Comparison of ENCODE assay signal across 17 mouse cellular contexts in genomic region chr15:88700759-88701158, GRCm38 (mm10). TPM values are rescaled to one million over a fixed set of nuclear protein-coding genes. Genes with fewer than 3 reads are reported as not detected.
DNase-seq lines count a peak whose midpoint lies in the region; ATAC-seq and TF ChIP-seq lines count a peak whose summit lies in the region.
"Had no signal": no experiment of that assay in that cellular context is flagged by ENCODE, and none has a peak within 500 bp of the region (broad histone marks: within the 10 kb centered on the region; RNA-seq: fewer than 3 reads in every experiment).

No protein-coding gene starts in this region.

- no peaks in the 10 kb centered on the region; the same call in 1 of the 2 replicates for H3K4me1 ChIP-seq in hindbrain, embryonic 16.5 days (ENCODE audit: control insufficient read depth, insufficient read depth, low read depth, low read length)
- H3K4me1 ChIP-seq in hindbrain, embryonic 10.5 days (replicated peaks) = no peaks in the 10 kb centered on the region
- H3K4me1 ChIP-seq: embryonic facial prominence, embryonic 12.5 days; midbrain, embryonic 12.5 days had no signal

- H3K4me2 ChIP-seq in hindbrain, embryonic 16.5 days (ENCODE audit: low read length) = no peak overlapping the region
- H3K4me2 ChIP-seq: embryonic facial prominence, embryonic 12.5 days; liver, embryonic 11.5 days; midbrain, embryonic 12.5 days had no signal

- H3K9ac ChIP-seq in hindbrain, embryonic 16.5 days (ENCODE audit: low read depth, low read length) = no peak overlapping the region
- H3K9ac ChIP-seq: embryonic facial prominence, embryonic 12.5 days; midbrain, embryonic 12.5 days had no signal

- no peaks in the 10 kb centered on the region for H3K27me3 ChIP-seq in hindbrain, embryonic 16.5 days (replicated peaks; ENCODE audit: control insufficient read depth, insufficient read depth, low read length)
- H3K27me3 ChIP-seq in hindbrain, embryonic 10.5 days (ENCODE audit: insufficient read depth, poor library complexity, severe bottlenecking) = no peaks in the 10 kb centered on the region
- H3K27me3 ChIP-seq: CH12.LX; embryonic facial prominence, embryonic 12.5 days; midbrain, embryonic 12.5 days had no signal

- WGBS in hindbrain, embryonic 16.5 days = 81% methylated on average over 18 of the region's 18 CpGs
- 95% methylated on average over 18 of the region's 18 CpGs for WGBS in hindbrain, embryonic 10.5 days

- H3K27ac ChIP-seq in hindbrain, embryonic 16.5 days (ENCODE audit: low read depth, low read length) = peak overlapping the region; percentile 31; the same call in 1 of the 2 replicates
- H3K27ac ChIP-seq in hindbrain, embryonic 10.5 days = no peak overlapping the region
- H3K27ac ChIP-seq: embryonic facial prominence, embryonic 12.5 days; heart, adult 2 months; midbrain, embryonic 12.5 days had no signal

- H3K36me3 ChIP-seq in hindbrain, embryonic 16.5 days (ENCODE audit: control insufficient read depth, insufficient read depth, low read length) = peaks cover 38% of the 10 kb centered on the region
- H3K36me3 ChIP-seq in hindbrain, embryonic 10.5 days = peaks cover 100% of the 10 kb centered on the region

- TF ChIP-seq CTCF in brain, embryonic 14.5 days (IDR thresholded peaks at IDR 0.05; ENCODE audit: borderline replicate concordance, extremely low read depth, insufficient read depth, insufficient read length) = no peak

- no peaks in the 10 kb centered on the region for H3K9me3 ChIP-seq in hindbrain, embryonic 16.5 days (ENCODE audit: control insufficient read depth, low read length)
- no peaks in the 10 kb centered on the region for H3K9me3 ChIP-seq in hindbrain, embryonic 10.5 days
- H3K9me3 ChIP-seq: embryonic facial prominence, embryonic 12.5 days; midbrain, embryonic 12.5 days had no signal

- TF ChIP-seq POLR2A in brain, embryonic 14.5 days (IDR thresholded peaks at IDR 0.05; ENCODE audit: borderline replicate concordance, extremely low read depth, insufficient read depth, insufficient read length, poor library complexity, severe bottlenecking) = no peak

- no peak overlapping the region for H3K4me3 ChIP-seq in hindbrain, embryonic 16.5 days (ENCODE audit: low read length)
- H3K4me3 ChIP-seq in hindbrain, embryonic 10.5 days = no peak overlapping the region
- H3K4me3 ChIP-seq: embryonic facial prominence, embryonic 12.5 days; heart, adult 2 months; midbrain, embryonic 12.5 days had no signal

- peak; percentile 80 for ATAC-seq in hindbrain, embryonic 16.5 days
- ATAC-seq: activated CD4-positive, CD25-positive, alpha-beta regulatory T cell, adult 4 months had no signal

- no peak for DNase-seq in hindbrain, embryonic 10.5 days (ENCODE audit: low spot score)
- peak; percentile 32 for DNase-seq in lung, postnatal 14 days
- DNase-seq in lung, adult 18-20 months = no peak
- DNase-seq in brain, embryonic 14.5 days (ENCODE audit: low read depth) = peak; percentile 78
- DNase-seq in layer of hippocampus, adult 9-11 months = peak; percentile 34
- no peak for DNase-seq in adrenal gland, postnatal 14 days
- DNase-seq: cerebellum, adult 11 months; heart, adult 2 months; kidney, adult 8-10 months; kidney, postnatal 4 days; thymus, adult 2 months had no signal

RNA-seq across cellular contexts. Expression of gene Brd1, which starts 33.3 kb away (rescaled TPM):
- 12.9 and 14.9 TPM in 2 replicates for polyA plus RNA-seq in hindbrain, embryonic 16.5 days (2015; fragmentation: Nextera tagmentation; extraction: Ambion mirVana)
- 16.9 and 19.6 TPM in 2 replicates for polyA plus RNA-seq in hindbrain, embryonic 10.5 days (2016; fragmentation: Nextera tagmentation; extraction: Ambion mirVana)
- 22.7 and 35.9 TPM in 2 replicates for polyA plus RNA-seq in brain, embryonic 14.5 days (2012; rRNA removed)
- 51.4 and 55.0 TPM in 2 replicates for total RNA-seq in adrenal gland, postnatal 14 days (2021)

RNA-seq across cellular contexts. Expression of gene Zbed4, which starts 50.7 kb away (rescaled TPM):
- polyA plus RNA-seq in hindbrain, embryonic 16.5 days (2015; fragmentation: Nextera tagmentation; extraction: Ambion mirVana) = 9.9 and 15.3 TPM in 2 replicates
- 37.2 and 40.8 TPM in 2 replicates for polyA plus RNA-seq in hindbrain, embryonic 10.5 days (2016; fragmentation: Nextera tagmentation; extraction: Ambion mirVana)
- polyA plus RNA-seq in brain, embryonic 14.5 days (2012; rRNA removed) = 16.5 and 25.7 TPM in 2 replicates
- 11.4 and 12.5 TPM in 2 replicates for total RNA-seq in adrenal gland, postnatal 14 days (2021)

Comparison
In these comparisons a context has a peak if more than half of its experiments do, and no peak if none do; other contexts are left out.
1. DNase-seq: peak in lung, postnatal 14 days (single experiment), brain, embryonic 14.5 days (single experiment) and layer of hippocampus, adult 9-11 months (single experiment); none in hindbrain, embryonic 10.5 days (single experiment), lung, adult 18-20 months (0 of 2) and adrenal gland, postnatal 14 days (single experiment).